Mouse (Mus musculus): ENCODE results near the gene Polh.

Polh gene

DNA sequence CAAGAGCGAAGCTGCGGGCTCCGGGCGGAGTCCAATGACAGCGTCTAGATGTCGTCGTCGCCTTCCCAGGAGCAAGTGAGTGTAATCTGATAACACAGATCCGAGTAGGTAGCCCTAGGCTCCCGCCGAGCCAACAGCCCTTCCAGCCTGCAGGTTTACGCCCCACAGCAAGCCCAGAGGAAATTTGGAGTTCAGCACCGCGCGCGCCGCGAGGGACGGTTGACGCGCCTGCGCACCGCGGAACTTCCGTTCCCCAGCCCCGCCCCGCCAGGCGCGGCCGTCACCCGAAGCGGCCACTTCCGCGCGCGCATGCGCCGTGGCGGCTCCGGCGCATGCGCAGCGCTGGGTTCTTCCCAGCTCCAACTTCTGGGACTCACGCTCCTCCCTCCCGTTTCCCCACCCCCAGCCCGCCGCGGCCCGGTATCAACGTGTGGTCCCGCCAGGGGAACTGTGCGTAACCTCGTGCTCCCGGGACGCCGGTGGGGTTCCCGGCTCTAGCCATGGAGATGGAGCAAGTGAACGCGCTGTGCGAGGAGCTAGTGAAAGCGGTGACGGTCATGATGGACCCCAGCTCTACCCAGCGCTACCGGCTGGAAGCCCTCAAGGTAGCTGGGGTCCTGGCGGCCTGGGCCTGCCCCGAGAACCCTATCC lies at the start of gene Polh, which contains the start of gene Xpo5:
Gene Polh, minus strand, starts transcription at position 225 of the 651 bp plus-strand sequence.
Gene Xpo5, plus strand, starts transcription at position 362 of the 651 bp plus-strand sequence.
- peak; percentile 65 for DNase-seq (ENCODE audit: low spot score)

DNA sequence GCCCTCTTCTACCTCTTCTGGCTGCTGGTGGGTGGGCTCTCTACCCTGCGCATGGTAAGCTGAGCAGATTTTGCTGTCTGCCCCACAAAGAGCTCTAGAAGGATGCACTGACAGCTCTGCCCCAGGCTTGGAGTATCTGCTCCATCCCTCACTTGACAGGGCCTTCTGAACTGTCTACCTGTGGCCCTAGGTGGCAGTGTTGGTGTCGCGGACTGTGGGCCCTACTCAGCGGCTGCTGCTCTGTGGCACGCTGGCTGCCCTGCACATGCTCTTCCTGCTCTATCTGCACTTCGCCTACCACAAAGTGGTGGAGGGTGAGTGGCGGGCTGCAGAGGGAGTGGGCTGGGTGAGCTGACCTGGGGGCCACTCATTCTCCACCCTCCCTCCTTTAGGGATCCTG lies 48.7 kb upstream of the Polh start:
- DNase-seq (ENCODE audit: low spot score): no peak

DNA sequence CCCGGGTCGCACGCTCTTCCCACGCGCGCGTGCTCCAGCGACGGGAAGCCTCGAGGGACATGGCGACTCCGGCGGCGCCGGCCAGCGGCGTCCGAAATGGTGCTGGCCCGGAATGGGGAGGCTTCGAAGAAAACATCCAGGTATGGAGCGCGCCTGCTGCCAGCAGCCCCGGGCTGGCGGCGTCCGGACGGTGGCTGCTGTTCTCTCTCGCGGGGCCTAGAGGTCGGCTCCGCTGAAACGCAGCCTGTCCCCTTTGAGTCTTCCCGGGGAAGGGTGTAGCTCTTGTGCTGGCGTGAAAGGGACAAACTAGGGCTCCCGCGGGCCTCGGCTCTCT lies 45.7 kb upstream of the Polh start:
- DNase-seq (ENCODE audit: low spot score): no peak

DNA sequence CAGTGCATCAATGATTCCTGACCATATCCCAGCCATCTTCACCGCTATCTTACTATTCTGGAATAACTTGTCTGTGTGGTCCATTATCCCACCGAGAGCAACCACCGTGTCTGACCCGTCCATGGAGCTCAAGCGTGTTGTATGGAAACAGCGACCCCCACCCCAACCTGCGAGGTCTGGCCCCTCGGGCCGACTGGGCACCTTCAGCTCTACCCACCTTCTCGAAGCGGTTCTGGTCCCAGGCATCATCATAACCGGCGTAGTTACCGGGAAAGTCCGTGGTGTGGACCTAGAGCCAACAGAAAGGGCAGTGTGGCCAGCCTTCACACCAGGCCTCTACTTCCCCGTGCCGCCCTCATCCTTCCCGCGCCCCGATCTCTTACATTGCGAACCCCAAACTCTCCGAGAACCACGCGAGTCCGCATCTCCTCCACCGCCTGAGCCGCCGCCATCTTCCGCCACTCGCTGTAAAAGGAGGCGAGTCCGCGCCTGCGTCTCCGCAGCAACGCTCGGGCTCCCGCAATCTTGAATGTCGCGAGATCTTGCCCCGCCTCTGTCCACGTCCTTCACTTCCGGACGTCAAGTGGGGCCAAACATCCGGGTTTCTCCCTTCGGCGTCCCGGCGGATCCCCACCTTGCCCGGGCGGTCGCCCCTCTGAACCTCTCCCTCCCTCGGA lies 45.2 kb upstream of the Polh start, which contains the start of the genes Polr1c and Yipf3:
Gene Polr1c, minus strand, starts transcription at position 543 of the 677 bp plus-strand sequence.
Gene Yipf3, plus strand, starts transcription at position 569 of the 677 bp plus-strand sequence.
- DNase-seq (ENCODE audit: low spot score): peak; percentile 85

DNA sequence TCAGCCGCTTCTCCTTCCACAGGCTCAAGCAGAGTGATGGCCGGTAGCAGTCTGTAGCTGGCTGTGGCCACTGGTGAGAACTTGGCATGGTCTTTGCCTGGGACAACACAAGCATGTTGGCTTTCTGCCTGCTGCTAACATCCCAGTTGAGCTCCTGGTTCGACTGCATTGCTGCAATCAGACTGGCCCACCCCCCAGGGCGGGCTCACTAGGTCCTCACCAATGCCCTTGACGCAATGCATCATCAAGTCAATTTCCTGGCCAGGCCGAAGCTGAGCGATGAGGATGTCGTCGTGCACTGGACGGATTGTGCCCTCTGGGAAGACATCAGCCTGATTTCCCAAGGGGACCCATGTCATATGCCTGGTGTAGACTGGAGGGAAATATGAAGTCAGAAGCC lies 42.1 kb upstream of the Polh start:
- DNase-seq (ENCODE audit: low spot score): no peak

DNA sequence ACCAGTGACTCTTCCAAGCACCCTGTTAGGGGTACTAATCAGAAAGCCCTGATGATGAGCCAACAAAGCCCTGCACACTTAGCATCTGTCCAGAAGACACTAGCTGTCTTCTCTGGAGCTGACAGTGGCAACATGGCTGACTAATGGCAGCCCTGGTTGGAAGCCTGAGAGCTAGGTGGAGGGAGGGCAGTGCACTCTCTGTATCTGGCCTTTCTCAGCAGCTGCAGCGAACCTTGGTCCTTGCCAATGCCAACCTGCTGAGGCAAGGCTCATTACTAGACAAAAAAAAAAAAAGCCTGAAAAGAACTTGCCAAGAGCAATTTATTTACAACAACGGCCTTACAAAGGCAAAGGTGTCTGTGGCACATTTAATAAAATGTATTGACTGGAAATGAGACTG lies 41.2 kb upstream of the Polh start:
- no peak for DNase-seq (ENCODE audit: low spot score)

DNA sequence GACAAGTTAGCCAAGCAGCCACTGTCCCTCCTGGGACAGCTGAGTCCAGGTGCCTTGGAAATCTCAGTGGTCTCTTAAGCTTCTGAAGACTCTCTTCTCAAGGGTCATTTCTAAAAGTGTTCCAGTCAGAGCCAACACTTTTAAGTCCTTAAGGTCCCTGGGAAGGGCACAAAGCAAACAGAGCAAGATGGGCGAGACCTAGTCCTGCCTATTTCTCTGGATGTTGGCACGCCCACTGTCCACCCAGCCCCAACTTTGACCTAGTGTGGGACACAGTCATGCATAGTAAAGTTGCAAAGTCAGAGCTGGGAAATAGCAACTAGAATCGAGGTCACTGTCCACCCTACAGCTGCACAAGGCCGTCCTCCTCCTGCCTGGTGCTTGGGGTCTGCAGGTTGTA lies 40.5 kb upstream of the Polh start:
- no peak for DNase-seq (ENCODE audit: low spot score)

DNA sequence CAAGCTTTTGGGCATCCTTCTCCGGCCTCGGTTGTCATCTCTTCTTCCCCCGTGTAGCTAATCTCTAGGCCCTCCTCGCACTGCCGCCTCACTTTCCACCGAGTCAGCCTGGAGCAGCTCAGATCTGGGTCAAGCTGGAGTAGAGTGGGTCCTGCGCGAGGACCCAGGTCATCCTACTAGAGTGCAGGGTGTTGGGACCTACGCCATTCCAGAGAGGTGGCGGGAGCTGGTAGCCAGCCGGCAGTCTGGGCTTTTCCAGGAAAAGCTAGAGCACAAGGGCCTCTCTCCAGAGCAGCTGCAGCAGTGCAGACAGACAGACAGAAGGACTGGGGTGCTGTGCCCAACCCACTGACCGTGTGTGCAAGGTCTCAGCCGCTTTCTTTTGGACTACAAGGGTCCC lies 39.8 kb upstream of the Polh start:
- DNase-seq (ENCODE audit: low spot score): no peak

DNA sequence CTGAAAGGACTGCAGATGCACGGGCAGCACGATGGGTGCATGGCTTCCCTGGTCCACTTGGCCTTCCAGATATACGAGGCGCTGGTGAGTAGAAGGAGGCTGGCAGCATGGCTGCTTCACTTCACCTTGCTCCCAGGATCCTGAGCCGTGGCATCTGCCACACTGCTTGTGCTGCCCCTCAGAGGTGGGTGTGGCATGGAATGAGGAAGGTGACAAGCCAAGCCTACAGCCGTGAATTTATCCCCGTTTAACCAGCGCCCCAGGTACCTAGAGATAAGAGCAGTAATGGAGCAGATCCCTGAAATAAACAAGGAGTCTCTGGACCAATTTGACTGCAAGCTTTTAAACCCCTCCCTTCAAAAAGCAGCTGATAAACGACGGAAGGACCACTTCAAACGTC lies 39.0 kb upstream of the Polh start:
- no peak for DNase-seq (ENCODE audit: low spot score)

DNA sequence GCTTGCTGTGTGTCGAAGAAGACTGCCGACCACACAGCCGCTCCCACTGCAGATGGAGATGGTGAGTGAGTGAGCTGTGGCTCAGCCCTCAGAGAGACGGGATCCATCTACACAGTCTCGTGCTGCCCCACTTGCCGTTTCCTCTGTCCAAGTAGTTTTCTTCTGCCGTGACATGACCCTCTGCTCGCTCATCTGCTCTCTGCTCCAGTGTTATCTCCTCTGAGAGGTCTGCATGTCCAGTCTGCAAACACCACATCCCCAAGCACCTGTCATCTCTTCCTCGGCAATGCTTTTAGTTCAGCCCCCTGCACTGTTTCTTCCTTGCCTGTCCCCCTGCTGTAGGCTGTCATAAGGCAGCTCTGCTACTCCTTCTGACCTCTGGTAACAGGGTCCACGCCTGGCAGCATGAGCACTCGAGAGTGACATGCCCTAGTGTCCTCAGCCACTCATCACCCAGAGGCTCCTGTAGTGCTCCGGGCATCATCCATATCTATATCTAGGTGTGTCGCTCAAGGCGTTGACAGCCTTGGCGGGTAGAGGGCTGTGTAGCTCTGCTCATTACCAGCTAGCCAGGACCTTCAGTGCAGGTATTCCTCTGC lies 37.2 kb upstream of the Polh start:
- DNase-seq (ENCODE audit: low spot score): no peak

DNA sequence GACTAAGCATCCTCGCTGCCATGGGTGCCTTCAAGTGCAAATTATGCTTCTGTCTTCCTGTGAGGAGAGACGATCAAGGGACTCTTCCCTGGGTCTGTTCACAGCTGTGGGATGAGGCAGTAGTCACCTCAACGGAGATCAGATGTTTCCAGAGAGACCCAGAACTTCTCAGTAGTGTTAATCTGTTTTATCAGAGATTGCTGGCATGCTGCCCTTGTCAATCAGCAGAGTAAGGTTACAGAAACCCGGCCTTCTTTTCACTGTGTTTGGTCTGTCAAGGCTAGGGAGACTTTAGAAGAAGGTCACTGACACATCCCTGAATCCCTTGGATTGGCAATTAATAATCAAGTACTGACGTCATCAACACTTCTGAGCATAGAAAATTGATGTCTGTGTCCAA lies 35.0 kb upstream of the Polh start:
- no peak for DNase-seq (ENCODE audit: low spot score)

DNA sequence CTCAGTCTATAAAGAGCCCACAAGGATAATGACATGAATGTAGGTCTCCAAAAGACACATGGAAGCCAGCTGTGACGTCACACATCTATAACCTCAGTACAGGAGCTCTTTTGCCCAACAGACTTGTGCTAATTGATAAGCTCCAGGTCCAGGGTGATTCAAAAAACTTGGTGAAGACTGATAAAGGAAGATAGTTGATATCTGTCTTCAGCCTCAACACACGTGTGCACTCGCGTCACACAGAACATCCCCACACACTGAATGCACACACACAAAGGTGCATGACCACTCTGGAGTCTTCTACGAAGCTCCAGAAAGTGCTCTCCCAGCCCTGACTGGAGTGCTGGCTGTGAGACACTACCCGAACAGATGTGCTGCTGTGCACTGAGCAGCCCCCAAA lies 34.6 kb upstream of the Polh start:
- no peak for DNase-seq (ENCODE audit: low spot score)

DNA sequence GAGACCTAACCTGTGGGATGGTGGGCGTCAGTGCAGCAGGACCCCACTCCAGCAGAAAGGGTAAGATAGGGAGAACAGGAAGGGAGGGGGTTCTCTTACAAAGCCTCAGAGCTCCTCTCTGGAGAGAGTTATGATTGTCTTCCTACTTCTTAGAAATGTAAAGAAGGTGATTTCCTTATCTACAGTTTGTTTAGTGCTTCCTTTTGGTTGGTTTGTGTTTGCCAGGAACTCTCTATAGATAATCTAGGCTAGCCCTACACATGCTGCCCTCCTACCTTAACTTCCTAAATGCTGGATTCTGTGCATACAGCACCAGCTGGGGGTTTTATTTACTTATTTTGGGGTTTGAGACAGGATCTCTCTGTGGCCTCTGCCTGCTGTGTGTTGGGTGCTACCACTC lies 33.6 kb upstream of the Polh start:
- DNase-seq (ENCODE audit: low spot score): no peak

DNA sequence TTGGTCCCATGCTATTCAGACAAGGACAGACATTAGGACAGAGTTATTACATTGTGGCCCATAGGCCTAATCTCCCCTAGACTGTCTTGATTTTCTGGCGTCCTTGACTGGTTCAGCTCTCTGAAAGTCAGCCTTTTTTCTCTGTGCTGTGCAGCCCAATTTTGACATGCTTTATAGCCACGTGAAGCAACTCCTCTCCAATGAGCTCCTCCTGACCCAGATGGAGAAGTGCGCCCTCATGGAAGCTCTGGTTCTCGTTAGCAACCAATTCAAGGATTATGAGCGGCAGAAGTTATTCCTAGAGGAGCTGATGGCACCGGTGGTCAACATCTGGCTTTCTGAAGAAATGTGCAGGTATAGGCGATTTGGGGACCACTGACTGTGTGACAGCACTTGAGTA lies 25.1 kb upstream of the Polh start:
- DNase-seq (ENCODE audit: low spot score): no peak

DNA sequence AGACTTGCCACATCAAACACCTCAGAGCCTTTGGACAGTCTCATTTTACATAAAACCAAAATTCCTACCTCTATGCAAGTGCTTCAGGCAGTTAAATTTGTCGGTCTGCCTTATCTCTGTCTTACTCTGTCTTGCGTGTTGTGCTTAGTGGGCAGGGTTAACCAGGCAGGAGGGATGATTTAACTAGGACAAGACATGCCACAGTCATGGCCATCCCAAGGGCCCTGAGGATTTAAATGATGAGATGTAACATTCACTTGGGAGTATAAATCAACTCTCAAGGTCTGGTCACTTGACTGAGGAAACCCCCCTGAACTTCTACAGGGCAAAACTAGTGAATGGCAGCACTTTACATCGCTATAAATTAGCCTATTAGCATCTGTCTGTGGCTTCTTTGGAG lies 19.2 kb upstream of the Polh start:
- no peak for DNase-seq (ENCODE audit: low spot score)

DNA sequence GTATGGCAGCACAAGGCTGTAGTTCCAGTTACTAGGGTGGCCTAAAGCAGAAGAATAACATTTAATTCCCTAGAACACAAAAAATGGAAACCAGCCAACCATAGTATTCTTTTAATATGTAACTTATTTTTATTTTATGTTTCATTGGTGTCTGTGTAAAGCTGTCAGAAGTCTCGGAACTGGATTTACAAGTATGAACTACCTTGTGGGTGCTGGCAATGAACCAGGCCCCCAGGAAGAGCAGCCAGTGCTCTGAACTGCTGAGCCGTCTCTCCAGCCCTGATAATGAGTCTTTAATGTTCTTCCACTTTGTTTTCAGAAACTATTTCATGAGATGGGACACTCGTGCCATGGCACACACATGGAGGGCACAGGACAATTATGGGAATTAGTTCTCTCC lies 8.1 kb upstream of the Polh start:
- no peak for DNase-seq (ENCODE audit: low spot score)

DNA sequence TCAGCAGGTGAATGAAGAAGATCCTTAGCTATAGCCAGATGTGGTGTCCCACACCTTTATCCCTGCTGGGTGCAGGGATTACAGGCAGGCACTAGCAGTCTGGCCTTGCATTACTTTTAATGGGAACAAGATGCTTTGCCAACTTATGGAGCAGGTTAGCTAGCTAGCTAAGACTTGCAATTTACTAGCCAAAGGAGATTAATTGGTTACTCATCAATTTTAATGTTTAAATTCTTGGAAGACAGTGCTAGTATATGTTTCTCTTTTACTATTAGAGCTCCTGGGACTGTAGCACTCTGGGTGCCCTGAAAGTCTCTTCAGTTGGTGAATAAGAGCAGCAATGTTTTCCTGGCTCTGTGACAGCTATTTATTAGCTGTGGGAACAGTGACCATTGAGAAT lies 4.2 kb upstream of the Polh start:
- DNase-seq (ENCODE audit: low spot score): no peak

DNA sequence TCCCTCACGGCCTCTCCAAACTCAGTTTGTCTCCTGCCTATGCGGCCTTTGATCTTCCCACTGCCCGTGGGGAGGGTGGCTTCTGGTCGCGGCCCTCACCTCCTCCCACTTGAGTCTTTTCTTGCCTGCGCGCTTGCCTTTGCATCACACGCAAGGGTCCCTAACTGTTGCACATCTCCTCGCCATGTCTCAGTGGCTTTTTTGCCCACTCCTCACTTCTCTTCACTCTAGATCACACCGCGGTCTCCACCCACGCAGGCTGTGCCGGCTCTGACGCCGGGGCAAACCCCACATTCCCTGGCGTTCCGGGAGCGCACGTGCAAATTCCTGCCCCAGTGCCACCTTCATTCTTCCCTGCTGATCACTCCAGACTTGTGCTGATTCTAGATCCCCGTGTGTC lies 633 bp upstream of the Polh start:
- DNase-seq (ENCODE audit: low spot score): no peak

DNA sequence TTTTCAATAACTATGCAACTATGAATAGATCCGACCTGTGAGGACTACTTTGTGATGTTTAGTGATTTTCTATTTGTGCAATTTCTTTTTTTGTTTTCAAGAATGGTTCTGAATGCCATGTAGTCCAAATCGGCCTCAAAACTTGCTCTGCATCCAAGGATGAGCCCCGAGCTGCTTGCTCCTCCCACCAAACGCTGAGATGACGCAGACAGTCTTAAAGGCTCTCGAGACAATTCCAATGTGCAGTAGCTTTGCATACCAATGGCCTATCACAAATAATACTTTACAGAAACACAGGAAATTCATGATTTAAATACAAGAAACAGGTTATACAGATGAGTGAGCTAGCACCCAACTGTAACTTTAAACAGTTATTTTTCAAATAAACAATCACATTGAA lies 1.3 kb downstream of the Polh start:
- no peak for DNase-seq (ENCODE audit: low spot score)

DNA sequence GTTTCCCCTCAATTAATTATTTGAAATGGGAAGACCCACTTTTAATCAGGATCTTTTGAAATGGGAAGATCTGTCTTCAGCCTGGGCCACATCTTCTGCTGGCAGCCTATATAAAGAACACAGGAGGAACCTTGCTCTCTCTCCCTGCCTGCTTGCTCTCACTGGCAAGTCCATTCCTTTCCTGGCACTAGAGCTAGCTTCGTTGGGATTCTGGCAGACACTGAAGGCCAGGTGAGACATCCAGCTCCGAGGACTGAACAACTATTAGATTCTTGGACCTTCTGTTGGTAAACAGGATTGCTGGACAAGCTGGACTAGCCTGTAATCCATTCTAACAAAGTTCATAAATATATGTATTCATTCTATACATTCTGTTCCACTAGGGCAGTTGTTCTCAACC lies 13.6 kb downstream of the Polh start:
- no peak for DNase-seq (ENCODE audit: low spot score)

DNA sequence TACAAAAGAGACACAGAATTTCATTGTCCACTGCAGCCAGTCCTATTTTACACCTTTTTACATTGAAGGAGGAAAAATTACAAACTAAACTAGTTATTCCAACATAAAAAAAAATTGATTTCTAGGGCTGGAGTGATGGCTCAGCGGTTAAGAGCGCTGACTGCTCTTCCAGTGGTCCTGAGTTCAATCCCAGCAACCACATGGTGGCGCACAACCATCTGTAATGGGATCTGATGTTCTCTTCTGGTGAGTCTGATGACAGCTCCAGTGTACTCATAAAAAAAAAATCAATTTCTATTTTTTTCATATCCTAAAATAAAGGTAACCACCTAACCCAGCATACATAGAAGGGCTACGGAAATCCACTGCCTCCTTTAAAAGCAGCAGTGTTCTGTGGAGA lies 20.2 kb downstream of the Polh start:
- no peak for DNase-seq (ENCODE audit: low spot score)

DNA sequence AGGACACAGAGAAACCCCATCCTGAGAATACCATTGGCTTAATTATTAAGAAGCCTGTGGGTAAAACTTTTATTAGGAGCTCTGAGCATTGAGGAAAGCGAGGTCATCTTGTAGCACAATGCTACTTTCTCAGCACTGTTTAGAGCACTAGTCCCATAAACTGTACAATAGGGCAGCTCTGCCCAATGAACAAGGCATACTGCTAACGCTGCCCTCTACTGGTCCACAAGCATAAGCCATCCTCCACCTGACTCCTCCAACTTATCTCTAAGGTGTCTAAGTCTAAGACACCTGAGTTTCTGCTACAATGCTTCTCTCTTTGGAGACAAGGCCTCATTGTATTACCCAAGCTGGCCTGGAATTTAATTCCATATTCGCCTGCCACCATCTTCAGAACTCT lies 31.9 kb downstream of the Polh start:
- DNase-seq (ENCODE audit: low spot score): no peak

DNA sequence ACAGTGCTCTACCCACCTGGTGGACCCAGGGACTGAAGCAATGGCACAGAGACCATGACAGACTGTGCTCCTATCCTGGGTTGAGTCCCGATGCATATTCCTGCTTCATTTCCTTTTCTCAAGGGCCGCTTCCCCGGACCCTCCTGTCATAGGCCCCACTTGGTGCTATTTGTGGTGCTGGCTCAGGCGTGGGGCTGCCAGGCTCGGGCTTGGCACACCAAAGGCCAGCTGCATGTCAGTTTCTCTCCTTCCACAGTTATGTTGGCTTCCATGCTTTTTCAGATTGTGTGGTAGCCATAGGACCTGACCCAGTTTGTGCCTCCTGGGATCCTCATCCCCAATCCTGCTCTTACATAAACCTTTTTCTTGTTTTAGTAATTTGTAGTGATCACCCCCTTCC lies 33.7 kb downstream of the Polh start:
- no peak for DNase-seq (ENCODE audit: low spot score)

DNA sequence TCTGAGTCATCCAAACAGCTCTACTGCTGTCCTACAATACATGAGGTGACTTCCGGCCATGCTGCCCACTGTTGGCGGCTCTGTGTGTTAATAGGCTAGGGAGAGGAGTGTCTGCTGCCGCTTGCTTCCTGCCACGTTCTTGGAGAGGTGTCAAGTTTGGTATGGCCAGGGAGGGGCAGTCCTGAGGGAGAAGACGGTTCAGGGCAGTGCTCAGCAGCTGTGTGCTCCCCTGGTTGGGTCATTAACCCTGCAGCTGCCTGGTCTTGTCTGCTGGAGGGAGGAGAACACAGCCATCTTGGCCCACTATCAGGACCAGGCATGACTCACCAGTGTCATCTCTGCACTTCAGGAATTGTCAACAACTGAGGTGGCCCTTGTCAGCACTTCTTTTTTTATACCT lies 34.1 kb downstream of the Polh start:
- DNase-seq (ENCODE audit: low spot score): no peak
